Mouse (Mus musculus) myocyte (in vitro differentiated cells): ENCODE results near the gene Hadhb.

Experiments
- MYOD1 ChIP-seq, 3 experiments: IDR thresholded peaks; one replicate each; pipeline ENCODE4 v1.6.1; 2011; ENCODE audit warnings: control low read depth in 2 of 3, low read depth in 2 of 3, mild to moderate bottlenecking in 2 of 3, moderate library complexity in 1 of 3; ENCODE audit not compliant: insufficient read length in 2 of 3, control insufficient read depth in 1 of 3
- MYOG ChIP-seq, 3 experiments: IDR thresholded peaks; one replicate each; pipeline ENCODE4 v1.6.1; 2011; ENCODE audit warnings: control low read depth in 2 of 3, low read depth in 2 of 3, mild to moderate bottlenecking in 2 of 3; ENCODE audit not compliant: insufficient read length in 2 of 3, control insufficient read depth in 1 of 3, insufficient read depth in 1 of 3
- POLR2A ChIP-seq: IDR thresholded peaks from one replicate; pipeline ENCODE4 v1.6.1; 2011; ENCODE audit warnings: low read depth, mild to moderate bottlenecking, control low read depth, moderate library complexity; ENCODE audit not compliant: insufficient read length
- TCF12 ChIP-seq: IDR thresholded peaks from one replicate; pipeline ENCODE4 v1.6.1; 2011; ENCODE audit warnings: mild to moderate bottlenecking, control low read depth; ENCODE audit not compliant: poor library complexity, insufficient read depth, severe bottlenecking
- TCF3 ChIP-seq: IDR thresholded peaks from one replicate; pipeline ENCODE4 v1.6.1; 2011; ENCODE audit warnings: low read depth, control low read depth; ENCODE audit not compliant: insufficient read length
- USF1 ChIP-seq: IDR thresholded peaks from one replicate; pipeline ENCODE4 v1.6.1; 2011; ENCODE audit warnings: low read depth, mild to moderate bottlenecking, control low read depth, moderate library complexity

GRCm38 (mm10) chr5:30154013-30154412, 1.0 kb upstream of the Hadhb start:
- TF ChIP-seq TCF12 (no peak), MYOD1 (IDR thresholded peaks at IDR 0.05; ENCODE audit: control insufficient read depth in 1 of 3, insufficient read length in 2 of 3, low read depth in 2 of 3) (no peak), MYOG (IDR thresholded peaks at IDR 0.05; ENCODE audit: control insufficient read depth in 1 of 3, insufficient read depth in 1 of 3, insufficient read length in 2 of 3, low read depth in 2 of 3) (no peak), TCF3 (no peak), POLR2A (no peak), USF1 (no peak)
